Mouse (Mus musculus): ENCODE measurements around the gene Gm15107. TPM values are rescaled to one million over a fixed set of nuclear protein-coding genes. Genes with fewer than 3 reads are reported as not detected.
"Not testable (repeated sequence)": the region's sequence is repeated elsewhere in the genome, so short reads cannot be mapped to it uniquely, and the experiment has no call there.

Gm15107 gene
- not detected in 2 replicates for polyA plus RNA-seq (2015; fragmentation: Nextera tagmentation; extraction: Ambion mirVana)

DNA sequence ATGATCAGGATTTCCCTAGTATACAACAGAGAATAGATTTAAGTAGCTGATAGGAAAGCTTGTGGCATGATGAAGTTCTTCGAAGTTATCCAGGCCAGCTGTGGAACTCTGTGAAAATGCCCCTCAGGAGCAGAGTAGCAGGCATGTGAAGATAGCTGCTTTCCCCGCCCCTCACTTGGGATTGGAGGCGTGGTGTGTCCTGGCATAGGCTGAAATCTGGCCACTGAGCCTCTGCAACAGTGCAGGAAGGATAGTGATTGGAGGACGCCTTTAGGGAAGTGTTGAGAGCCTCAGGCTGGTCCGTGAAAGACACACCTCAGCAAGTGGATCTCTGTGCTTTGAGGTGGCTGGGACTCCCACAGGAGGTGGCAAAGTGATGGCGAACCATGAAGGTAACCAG, at the start of gene Gm15107:
Gm15107 (plus strand) TSS at position 301 of the 400 bp plus-strand sequence.
- H3K4me1 ChIP-seq; H3K4me2 ChIP-seq; H3K27me3 ChIP-seq (replicated peaks); H3K9ac ChIP-seq; H3K36me3 ChIP-seq; H3K27ac ChIP-seq (replicated peaks); H3K4me3 ChIP-seq; H3K9me3 ChIP-seq; ATAC-seq (ENCODE audit: extremely low read depth, insufficient number of reproducible peaks, low FRiP score, low TSS enrichment): not testable (repeated sequence)
- WGBS, result 100% methylated on average over 2 of the region's 6 CpGs

Other genes starting within 250 kb of the Gm15107 start
- gene Gm15080, start 187.7 kb upstream of the Gm15107 start, polyA plus RNA-seq (2015; fragmentation: Nextera tagmentation; extraction: Ambion mirVana), result not detected in 2 replicates